Mouse (Mus musculus) heart, embryonic 12.5 days (tissue): Measurements from ENCODE around the gene Tpk1. TPM values are rescaled to one million over a fixed set of nuclear protein-coding genes. Genes with fewer than 3 reads are reported as not detected.

Experiments
- ATAC-seq: fragments of 200-750 bp; cut with Nextera tagmentation; 2 replicates; pipeline ENCODE4 v1.8.0; 2017; ENCODE audit warnings: moderate TSS enrichment, moderate library complexity; ENCODE audit not compliant: insufficient number of reproducible peaks, low FRiP score
- H3K27ac ChIP-seq: fragments of 300-500 bp; sonication (generic); 2 replicates; pipeline ENCODE4 v1.5.1; 2016; ENCODE audit warnings: mild to moderate bottlenecking, moderate library complexity; ENCODE audit not compliant: poor library complexity, severe bottlenecking
- H3K27me3 ChIP-seq: fragments of 300-500 bp; sonication (generic); replicated peaks from 2 replicates; pipeline ENCODE4 v1.6.1; 2016; ENCODE audit warnings: mild to moderate bottlenecking, moderate library complexity
- H3K36me3 ChIP-seq: fragments of 300-500 bp; sonication (generic); 2 replicates; pipeline ENCODE4 v1.6.1; 2016; ENCODE audit warnings: mild to moderate bottlenecking, moderate library complexity
- H3K4me1 ChIP-seq: fragments of 300-500 bp; sonication (generic); replicated peaks from 2 replicates; pipeline ENCODE4 v1.6.1; 2016; ENCODE audit warnings: mild to moderate bottlenecking
- H3K4me2 ChIP-seq: fragments of 300-500 bp; sonication (generic); 2 replicates; pipeline ENCODE4 v1.6.1; 2016; ENCODE audit warnings: mild to moderate bottlenecking, moderate library complexity
- H3K4me3 ChIP-seq: fragments of 300-500 bp; sonication (generic); 2 replicates; pipeline ENCODE4 v1.5.1; 2016; ENCODE audit warnings: mild to moderate bottlenecking
- H3K9ac ChIP-seq: fragments of 300-500 bp; sonication (generic); 2 replicates; pipeline ENCODE4 v1.6.1; 2016; ENCODE audit warnings: mild to moderate bottlenecking, moderate library complexity
- H3K9me3 ChIP-seq: fragments of 300-500 bp; sonication (generic); replicated peaks from 2 replicates; pipeline ENCODE4 v1.6.1; 2016; ENCODE audit warnings: mild to moderate bottlenecking, moderate library complexity
- WGBS: fragments of 180-500 bp; shearing (Covaris S2); methylation state at CpG from one replicate; pipeline ENCODE4 v1.1.7; 2016; 5-methylcytosine and 5-hydroxymethylcytosine counted together
- polyA plus RNA-seq: library from polyadenylated mRNA; unstranded; fragments of >200 nt; fragmentation: Nextera tagmentation; extraction: Ambion mirVana; gene quantifications from 2 replicates; pipeline ENCODE4 v1.2.1, GENCODE M21; 2016

Tpk1 gene
- polyA plus RNA-seq, 1 experiment from 2014 or later, result 8.3 TPM

GRCm38 (mm10) chr6:43667681-43668080 is 1.6 kb upstream of the Tpk1 start:
- no peak for ATAC-seq
- H3K27me3 ChIP-seq, result no peaks in the 10 kb centered on the region
- no peak overlapping the region for H3K9ac ChIP-seq
- H3K4me3 ChIP-seq, result no peak overlapping the region
- H3K4me1 ChIP-seq, result no peaks in the 10 kb centered on the region
- H3K27ac ChIP-seq, result no peak overlapping the region
- 76% methylated on average over 2 of the region's 2 CpGs for WGBS
- no peaks in the 10 kb centered on the region for H3K36me3 ChIP-seq
- H3K9me3 ChIP-seq, result no peaks in the 10 kb centered on the region
- no peak overlapping the region for H3K4me2 ChIP-seq

- H3K9me3 ChIP-seq, result no peaks in the 10 kb centered on the region
- peak overlapping the region; percentile 79 for H3K4me2 ChIP-seq
- H3K36me3 ChIP-seq, result no peaks in the 10 kb centered on the region
- H3K27me3 ChIP-seq, result no peaks in the 10 kb centered on the region
- H3K9ac ChIP-seq, result peak overlapping the region; percentile 82; the same call in 1 of the 2 replicates
- no peaks in the 10 kb centered on the region for H3K4me1 ChIP-seq
- whole genome bisulfite sequencing, result 86% methylated on average over 7 of the region's 7 CpGs
- peak overlapping the region; percentile 72 for H3K4me3 ChIP-seq
- peak overlapping the region; percentile 97; the same call in 1 of the 2 replicates for H3K27ac ChIP-seq
- 0 out of 2 replicates have a peak, but pooled peaks have one; percentile 5 for ATAC-seq
These were observed 728 bp upstream of the Tpk1 start for GRCm38 (mm10) chr6:43666611-43667400.

- Histone ChIP-seq H3K27ac (no peak overlapping the region), H3K27me3 (no peaks in the 10 kb centered on the region), H3K4me2 (no peak overlapping the region), H3K36me3 (no peaks in the 10 kb centered on the region), H3K9me3 (no peaks in the 10 kb centered on the region), H3K4me1 (peaks cover 4% of the 10 kb centered on the region; the same call in 1 of the 2 replicates), H3K9ac (no peak overlapping the region), H3K4me3 (no peak overlapping the region)
- no peak for ATAC-seq
- WGBS, result 86% methylated on average over 2 of the region's 2 CpGs
These were observed 4.3 kb downstream of the Tpk1 start for GRCm38 (mm10) chr6:43661822-43662221.

- no peak overlapping the region for H3K27ac ChIP-seq
- no peaks in the 10 kb centered on the region for H3K27me3 ChIP-seq
- H3K4me3 ChIP-seq, result no peak overlapping the region
- WGBS, result 42% methylated on average over 4 of the region's 4 CpGs
- no peak overlapping the region for H3K9ac ChIP-seq
- H3K9me3 ChIP-seq, result no peaks in the 10 kb centered on the region
- peaks cover 11% of the 10 kb centered on the region; the same call in 1 of the 2 replicates for H3K4me1 ChIP-seq
- no peaks in the 10 kb centered on the region for H3K36me3 ChIP-seq
- peak; percentile 36; the same call in 1 of the 2 replicates for ATAC-seq
- H3K4me2 ChIP-seq, result no peak overlapping the region
These were observed 7.8 kb downstream of the Tpk1 start for GRCm38 (mm10) chr6:43658290-43658689.

- no peak overlapping the region for H3K4me3 ChIP-seq
- no peak overlapping the region for H3K4me2 ChIP-seq
- no peak for ATAC-seq
- H3K27ac ChIP-seq, result no peak overlapping the region
- no peak overlapping the region for H3K9ac ChIP-seq
- no peaks in the 10 kb centered on the region for H3K36me3 ChIP-seq
- no peaks in the 10 kb centered on the region for H3K27me3 ChIP-seq
- H3K4me1 ChIP-seq, result peaks cover 11% of the 10 kb centered on the region; the same call in 1 of the 2 replicates
- WGBS, result 71% methylated on average over 3 of the region's 3 CpGs
- no peaks in the 10 kb centered on the region for H3K9me3 ChIP-seq
These were observed 8.2 kb downstream of the Tpk1 start for GRCm38 (mm10) chr6:43657845-43658244.

- no peaks in the 10 kb centered on the region for H3K27me3 ChIP-seq
- H3K9ac ChIP-seq, result no peak overlapping the region
- WGBS, result 52% methylated on average over 8 of the region's 8 CpGs
- H3K27ac ChIP-seq, result no peak overlapping the region
- H3K36me3 ChIP-seq, result no peaks in the 10 kb centered on the region
- no peak for ATAC-seq
- H3K4me3 ChIP-seq, result no peak overlapping the region
- H3K9me3 ChIP-seq, result no peaks in the 10 kb centered on the region
- peaks cover 11% of the 10 kb centered on the region; the same call in 1 of the 2 replicates for H3K4me1 ChIP-seq
- H3K4me2 ChIP-seq, result no peak overlapping the region
These were observed 11.1 kb downstream of the Tpk1 start for GRCm38 (mm10) chr6:43654876-43655456.

GRCm38 (mm10) chr6:43649516-43649915 is 16.6 kb downstream of the Tpk1 start:
- Histone ChIP-seq H3K4me2 (no peak overlapping the region), H3K27ac (no peak overlapping the region), H3K27me3 (no peaks in the 10 kb centered on the region), H3K36me3 (no peaks in the 10 kb centered on the region), H3K4me3 (no peak overlapping the region), H3K4me1 (peaks cover 4% of the 10 kb centered on the region), H3K9ac (no peak overlapping the region), H3K9me3 (no peaks in the 10 kb centered on the region)
- 74% methylated on average over 2 of the region's 2 CpGs for WGBS
- no peak for ATAC-seq

GRCm38 (mm10) chr6:43645674-43646073 is 20.4 kb downstream of the Tpk1 start:
- H3K9me3 ChIP-seq, result no peaks in the 10 kb centered on the region
- H3K4me3 ChIP-seq, result no peak overlapping the region
- no peaks in the 10 kb centered on the region for H3K27me3 ChIP-seq
- no peak overlapping the region for H3K9ac ChIP-seq
- H3K27ac ChIP-seq, result no peak overlapping the region
- peaks cover 4% of the 10 kb centered on the region for H3K4me1 ChIP-seq
- ATAC-seq, result no peak
- H3K36me3 ChIP-seq, result no peaks in the 10 kb centered on the region
- no peak overlapping the region for H3K4me2 ChIP-seq
- 77% methylated on average over 2 of the region's 2 CpGs for WGBS

- Histone ChIP-seq H3K9me3 (no peaks in the 10 kb centered on the region), H3K36me3 (no peaks in the 10 kb centered on the region), H3K4me2 (no peak overlapping the region), H3K9ac (no peak overlapping the region), H3K4me3 (no peak overlapping the region), H3K27me3 (no peaks in the 10 kb centered on the region), H3K27ac (no peak overlapping the region), H3K4me1 (peaks cover 4% of the 10 kb centered on the region)
- 86% methylated on average over 1 of the region's 1 CpGs for WGBS
- ATAC-seq, result no peak
These were observed 21.0 kb downstream of the Tpk1 start for GRCm38 (mm10) chr6:43645105-43645504.

- Histone ChIP-seq H3K9ac (no peak overlapping the region), H3K4me1 (no peaks in the 10 kb centered on the region), H3K4me3 (no peak overlapping the region), H3K27me3 (no peaks in the 10 kb centered on the region), H3K9me3 (no peaks in the 10 kb centered on the region), H3K36me3 (no peaks in the 10 kb centered on the region), H3K4me2 (no peak overlapping the region), H3K27ac (no peak overlapping the region)
- no peak for ATAC-seq
- 70% methylated on average over 6 of the region's 6 CpGs for WGBS
These were observed 22.4 kb downstream of the Tpk1 start for GRCm38 (mm10) chr6:43643718-43644117.

GRCm38 (mm10) chr6:43642375-43642774 is 23.7 kb downstream of the Tpk1 start:
- H3K36me3 ChIP-seq, result no peaks in the 10 kb centered on the region
- H3K27me3 ChIP-seq, result no peaks in the 10 kb centered on the region
- no peak overlapping the region for H3K4me3 ChIP-seq
- ATAC-seq, result no peak
- no peak overlapping the region for H3K9ac ChIP-seq
- no peak overlapping the region for H3K27ac ChIP-seq
- no peaks in the 10 kb centered on the region for H3K9me3 ChIP-seq
- 68% methylated on average over 5 of the region's 5 CpGs for WGBS
- H3K4me1 ChIP-seq, result no peaks in the 10 kb centered on the region
- H3K4me2 ChIP-seq, result no peak overlapping the region
